Mouse (Mus musculus): Measurements from ENCODE around the gene 5530401A14Rik.

5530401A14Rik gene

DNA sequence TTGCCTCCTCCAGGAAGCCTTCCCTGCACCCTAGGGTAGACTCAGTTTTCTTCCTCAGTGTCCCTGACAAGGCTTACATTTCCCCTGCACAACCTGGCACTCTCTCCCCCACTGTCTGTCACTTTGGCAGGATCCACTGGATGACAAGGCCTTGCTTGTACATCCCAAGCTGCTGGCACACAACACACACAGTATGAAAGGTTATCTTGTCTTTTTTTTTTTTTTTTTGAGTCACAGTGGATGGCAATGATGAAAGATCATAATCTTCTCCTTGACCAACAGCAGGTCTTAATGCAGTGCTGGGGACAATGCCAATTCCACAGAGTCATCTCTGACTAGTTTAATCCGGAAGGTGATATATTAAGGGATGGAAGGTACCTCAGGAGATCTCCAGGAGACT is 77.0 kb downstream of the 5530401A14Rik start:
- DNase-seq (ENCODE audit: low read depth), result no peak

DNA sequence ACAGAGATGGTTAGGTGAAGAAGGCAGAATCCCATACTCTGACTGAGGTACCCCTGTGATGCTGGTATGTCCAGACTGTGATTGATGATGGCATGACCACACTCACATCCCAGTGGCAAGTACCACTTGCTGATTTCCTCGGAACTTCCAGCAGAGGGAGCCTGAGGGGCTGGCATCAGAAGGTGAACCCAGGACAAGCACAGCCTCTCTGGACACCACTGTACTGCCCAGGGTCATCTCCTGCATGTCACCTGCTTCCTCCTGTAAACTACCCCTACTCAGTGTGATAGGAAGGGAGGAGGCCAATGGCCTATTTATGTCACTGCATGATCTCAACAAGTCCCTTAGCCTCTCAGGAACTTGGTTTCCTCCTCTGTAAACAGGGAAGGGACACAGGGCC is 80.5 kb downstream of the 5530401A14Rik start:
- no peak for DNase-seq (ENCODE audit: low read depth)

DNA sequence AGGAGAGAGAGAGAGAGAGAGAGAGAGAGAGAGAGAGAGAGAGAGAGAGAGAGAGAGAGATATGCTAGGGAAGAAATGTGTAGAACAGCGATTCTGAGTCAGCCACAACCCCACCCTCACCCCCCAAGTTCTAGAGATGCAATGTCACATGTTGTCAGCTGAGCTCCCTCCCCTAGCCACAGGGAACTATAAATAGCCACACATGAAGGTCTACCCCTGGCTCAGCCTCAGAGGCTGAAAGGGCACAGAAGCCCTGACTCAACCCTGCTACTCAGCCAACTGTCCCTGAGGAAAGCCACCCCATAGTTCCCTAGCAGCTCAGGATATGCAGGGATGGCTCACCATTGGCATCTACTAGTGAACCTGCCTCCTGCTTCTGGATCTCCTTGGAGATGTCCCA is 81.7 kb downstream of the 5530401A14Rik start:
- no peak for DNase-seq (ENCODE audit: low read depth)

All from induced T-regulatory cell, adult 2 months (primary cell).